Mouse (Mus musculus) lung, adult 2 months (tissue): ENCODE results near the gene Macf1. TPM values are rescaled to one million over a fixed set of nuclear protein-coding genes. Genes with fewer than 3 reads are reported as not detected.
A peak's percentile ranks its signal among the peaks of the same experiment; 100 is the strongest.

Experiments
- DNase-seq: peaks from one replicate; pipeline ENCODE4 v3.0.0; 2022
- H3K4me1 ChIP-seq: fragments of 200-500 bp; 2 replicates; pipeline ENCODE4 v1.6.1; 2011; ENCODE audit warnings: low read length; ENCODE audit not compliant: control insufficient read depth, insufficient read depth
- H3K4me3 ChIP-seq: fragments of 200-500 bp; replicated peaks from 2 replicates; pipeline ENCODE3; 2011; ENCODE audit warnings: low read depth, mild to moderate bottlenecking, control low read depth, low read length; ENCODE audit errors: extremely low read depth
- CTCF ChIP-seq: fragments of 200-500 bp; IDR thresholded peaks from 2 replicates; pipeline ENCODE4 v1.5.1; 2011; ENCODE audit warnings: mild to moderate bottlenecking, low read length, control low read depth; ENCODE audit not compliant: insufficient read depth
- POLR2A ChIP-seq: fragments of 200-500 bp; IDR thresholded peaks from 2 replicates; pipeline ENCODE4 v1.6.1; 2011; ENCODE audit warnings: low read depth, mild to moderate bottlenecking, control low read depth, low read length, borderline replicate concordance; ENCODE audit errors: extremely low read depth
- WGBS: fragments of 180-500 bp; shearing (Covaris S2); methylation state at CpG from one replicate; pipeline ENCODE4 v1.1.7; 2018; 5-methylcytosine and 5-hydroxymethylcytosine counted together
- polyA plus RNA-seq: library from polyadenylated mRNA; depleted of rRNA; stranded (reverse); fragments of >200 nt; gene quantifications from 2 replicates; pipeline ENCODE4 v1.2.3, GENCODE M21; 2012

Macf1 gene
- polyA plus RNA-seq, 1 experiment: 249 TPM

- WGBS: 79% methylated on average over 5 of the region's 5 CpGs
- Histone ChIP-seq H3K4me3 (no peak overlapping the region), H3K4me1 (peaks cover 17% of the 10 kb centered on the region)
- TF ChIP-seq CTCF: no peak
- no peak for TF ChIP-seq POLR2A
- DNase-seq: no peak
Observed at GRCm38 (mm10) chr4:123592046-123592445, 92.1 kb downstream of the Macf1 start.

GRCm38 (mm10) chr4:123591026-123591635, 93.0 kb downstream of the Macf1 start:
- TF ChIP-seq CTCF (no peak), POLR2A (no peak)
- Histone ChIP-seq H3K4me1 (peaks cover 17% of the 10 kb centered on the region), H3K4me3 (no peak overlapping the region)
- WGBS: 57% methylated on average over 4 of the region's 4 CpGs
- DNase-seq: no peak

DNA sequence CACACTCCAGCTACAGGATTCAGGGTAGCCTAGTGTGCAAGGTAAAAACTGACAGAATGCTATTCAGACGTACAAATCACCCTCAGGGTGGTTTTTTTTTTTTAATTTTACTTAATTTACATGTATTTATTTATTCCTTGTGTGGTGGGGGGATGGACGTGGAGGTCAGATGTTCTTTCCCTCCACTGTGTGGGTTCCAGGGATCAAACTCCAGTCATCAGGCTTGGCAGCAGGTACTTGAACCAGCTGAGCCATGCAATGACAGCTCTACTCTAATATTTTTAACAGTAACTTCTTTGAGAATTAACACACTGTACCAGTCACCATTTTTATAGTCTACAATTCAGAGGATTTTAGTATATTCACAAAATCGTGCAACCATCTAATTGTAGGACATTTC, 94.7 kb downstream of the Macf1 start:
- peaks cover 14% of the 10 kb centered on the region for H3K4me1 ChIP-seq
- DNase-seq: no peak
- WGBS: 48% methylated on average over 3 of the region's 3 CpGs
- no peak overlapping the region for H3K4me3 ChIP-seq
- TF ChIP-seq CTCF: no peak
- TF ChIP-seq POLR2A: no peak

GRCm38 (mm10) chr4:123588353-123589301, 95.5 kb downstream of the Macf1 start:
- WGBS: 12% methylated on average over 7 of the region's 7 CpGs
- DNase-seq: peak; percentile 64
- peaks cover 14% of the 10 kb centered on the region for H3K4me1 ChIP-seq
- peak; percentile 38; the same call in 1 of the 2 replicates for TF ChIP-seq CTCF
- no peak for TF ChIP-seq POLR2A
- no peak overlapping the region for H3K4me3 ChIP-seq

DNA sequence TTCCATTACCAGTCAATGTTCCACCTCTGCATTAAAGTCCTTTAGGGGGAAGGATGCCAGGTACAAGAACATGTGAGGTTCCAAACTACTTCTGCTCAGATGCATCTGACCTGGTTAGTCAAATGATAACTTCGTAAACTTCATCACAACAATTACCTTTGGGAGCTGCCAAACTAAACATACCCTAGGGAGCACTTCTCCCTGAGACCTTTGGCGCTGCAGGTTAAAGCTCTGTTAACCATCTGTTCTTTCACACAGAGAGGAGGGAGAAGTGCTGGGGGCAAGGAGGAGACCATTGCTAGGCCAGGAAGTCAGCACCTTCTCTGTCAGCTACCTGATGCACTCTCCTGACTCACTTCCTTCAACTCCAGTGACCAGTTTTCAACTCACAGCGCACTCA, 96.5 kb downstream of the Macf1 start:
- no peak overlapping the region for H3K4me3 ChIP-seq
- WGBS: 60% methylated on average over 3 of the region's 3 CpGs
- no peak for TF ChIP-seq POLR2A
- no peak for TF ChIP-seq CTCF
- no peak for DNase-seq
- H3K4me1 ChIP-seq: peaks cover 10% of the 10 kb centered on the region

DNA sequence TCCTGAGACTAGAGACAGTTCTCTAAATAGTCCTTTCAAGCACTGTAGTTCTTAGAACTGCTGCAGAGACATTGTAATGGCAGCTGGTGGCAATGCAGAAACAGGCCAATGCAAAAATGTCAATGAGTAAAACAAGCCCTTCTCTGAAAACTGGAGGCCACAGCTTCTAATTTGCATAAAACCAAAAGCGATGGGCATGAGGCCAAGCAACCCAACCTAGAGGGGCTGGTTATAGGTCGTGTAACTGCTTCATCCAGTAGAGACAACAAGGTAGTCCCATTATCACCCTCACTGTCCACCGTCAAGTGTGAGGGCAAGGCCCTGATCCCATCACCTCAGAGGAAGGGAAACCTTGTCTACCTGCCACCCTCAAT, 99.5 kb downstream of the Macf1 start:
- TF ChIP-seq CTCF (no peak), POLR2A (no peak)
- Histone ChIP-seq H3K4me3 (no peak overlapping the region), H3K4me1 (peaks cover 10% of the 10 kb centered on the region)
- 64% methylated on average over 3 of the region's 3 CpGs for WGBS
- no peak for DNase-seq

DNA sequence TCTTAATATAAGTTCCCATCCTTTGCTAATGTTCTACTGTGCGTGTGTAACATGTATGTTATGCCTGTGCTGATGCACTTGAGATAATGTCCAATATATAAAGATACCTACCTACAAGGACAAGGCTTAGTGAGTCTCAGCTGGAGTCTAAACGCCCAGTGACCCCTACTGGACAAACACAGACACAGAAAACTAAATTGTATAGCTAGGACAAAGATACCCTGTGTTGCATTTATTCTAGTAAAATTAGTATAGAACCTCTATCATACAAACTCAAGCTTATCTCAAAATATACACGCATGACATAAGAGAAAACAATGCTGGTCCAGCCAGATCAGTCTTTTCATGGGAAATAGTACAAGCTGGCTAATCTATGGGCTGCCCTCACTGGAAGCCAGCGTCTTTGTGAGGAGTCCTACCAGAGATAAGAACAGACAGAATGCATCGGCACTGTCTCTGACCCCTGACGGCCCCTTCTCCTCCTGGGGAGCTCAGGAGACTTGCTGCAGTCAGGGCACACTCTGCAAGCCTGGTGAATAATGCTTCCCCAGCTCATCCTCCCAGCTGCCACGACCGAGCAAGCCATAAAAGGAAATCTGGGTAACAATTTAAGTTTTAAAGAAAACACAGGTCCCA, 100.0 kb downstream of the Macf1 start:
- DNase-seq: no peak
- Histone ChIP-seq H3K4me1 (peaks cover 6% of the 10 kb centered on the region), H3K4me3 (no peak overlapping the region)
- WGBS: 40% methylated on average over 8 of the region's 8 CpGs
- no peak for TF ChIP-seq POLR2A
- TF ChIP-seq CTCF: 0 out of 2 replicates have a peak, but pooled peaks have one; percentile 18

GRCm38 (mm10) chr4:123577469-123578088, 106.6 kb downstream of the Macf1 start:
- WGBS: 18% methylated on average over 2 of the region's 2 CpGs
- TF ChIP-seq CTCF: no peak
- no peak for TF ChIP-seq POLR2A
- Histone ChIP-seq H3K4me1 (peaks cover 18% of the 10 kb centered on the region), H3K4me3 (no peak overlapping the region)
- DNase-seq: no peak
